Mouse (Mus musculus): ENCODE measurements around the gene Trim16.

Trim16 gene

GRCm38 (mm10) chr11:62820059-62820541 lies at the start of gene Trim16:
Gene Trim16 (plus strand): TSS chr11:62820231.
- DNase-seq = peak; percentile 22

GRCm38 (mm10) chr11:62776510-62776909 lies 43.5 kb upstream of the Trim16 start:
- DNase-seq = peak; percentile 42

GRCm38 (mm10) chr11:62788935-62789616 lies 31.0 kb upstream of the Trim16 start, which contains the start of gene Zfp286:
Gene Zfp286 (minus strand): TSS chr11:62789462.
- peak; percentile 95 for DNase-seq

- DNase-seq = no peak
Measured at GRCm38 (mm10) chr11:62789617-62789936, 30.5 kb upstream of the Trim16 start.

- DNase-seq = no peak
Measured at GRCm38 (mm10) chr11:62804119-62804518, 15.9 kb upstream of the Trim16 start.

DNA sequence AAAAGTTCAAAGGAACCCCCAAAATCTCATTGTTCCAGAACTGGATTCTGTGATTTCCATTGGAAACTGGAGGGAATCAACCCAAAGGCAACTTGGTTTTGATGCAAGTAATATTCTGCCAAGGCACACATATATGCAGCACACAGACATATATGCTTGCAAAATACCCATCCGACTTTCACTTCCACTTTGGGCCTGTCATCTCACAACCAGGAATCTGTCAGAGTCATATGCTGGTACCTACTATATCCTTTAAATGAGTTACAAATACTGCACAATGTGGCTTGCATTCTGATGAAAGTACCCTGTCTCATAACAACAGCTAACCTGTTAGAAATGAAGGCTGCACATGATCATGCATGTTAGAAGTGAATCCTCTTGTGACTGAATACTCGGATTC lies 12.1 kb upstream of the Trim16 start:
- DNase-seq = no peak

GRCm38 (mm10) chr11:62809201-62809600 lies 10.8 kb upstream of the Trim16 start:
- no peak for DNase-seq

DNA sequence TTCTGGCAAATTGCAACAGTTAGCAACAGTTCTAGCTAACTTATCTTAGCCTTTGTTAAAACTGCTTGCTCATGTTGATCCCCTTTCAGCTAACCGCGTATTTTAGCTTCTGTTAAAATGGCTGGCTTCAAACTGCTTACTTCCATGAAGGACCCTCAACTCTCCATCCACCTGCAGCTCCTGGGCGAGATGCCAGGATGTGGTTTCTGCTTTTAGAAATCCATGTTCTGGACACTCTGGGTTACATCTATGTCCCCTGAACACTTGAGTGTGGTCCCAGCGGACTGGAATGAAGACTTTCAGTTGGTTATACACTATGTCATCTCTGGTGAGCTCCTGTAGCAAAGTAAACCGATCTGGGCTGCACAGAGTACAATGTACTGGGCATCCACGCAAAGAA lies 7.8 kb upstream of the Trim16 start:
- no peak for DNase-seq

DNA sequence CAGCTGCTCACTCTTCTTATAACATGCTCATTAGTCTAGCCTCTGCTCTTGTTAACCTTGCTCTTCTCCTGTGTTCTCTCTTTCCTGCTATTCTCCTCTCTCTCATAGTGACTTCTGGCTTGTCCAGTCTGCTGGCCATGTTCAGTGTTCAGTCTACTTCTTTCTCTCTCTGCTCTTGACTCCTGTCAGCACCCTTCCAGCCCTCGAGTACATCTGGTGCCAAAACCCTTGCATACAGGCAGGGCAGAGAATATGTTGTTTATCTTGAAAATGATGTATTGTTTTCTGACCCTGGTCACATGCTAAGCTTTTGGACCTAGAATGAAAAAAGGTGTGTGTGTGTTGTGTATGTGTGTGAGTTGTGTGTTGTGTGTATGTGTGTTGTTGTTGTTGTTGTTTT lies 6.5 kb upstream of the Trim16 start:
- DNase-seq = no peak

GRCm38 (mm10) chr11:62813970-62814624 lies 5.9 kb upstream of the Trim16 start:
- DNase-seq = no peak

GRCm38 (mm10) chr11:62814625-62815024 lies 5.4 kb upstream of the Trim16 start:
- DNase-seq = peak; percentile 5

- DNase-seq = no peak
Measured at GRCm38 (mm10) chr11:62815438-62815837, 4.6 kb upstream of the Trim16 start.

DNA sequence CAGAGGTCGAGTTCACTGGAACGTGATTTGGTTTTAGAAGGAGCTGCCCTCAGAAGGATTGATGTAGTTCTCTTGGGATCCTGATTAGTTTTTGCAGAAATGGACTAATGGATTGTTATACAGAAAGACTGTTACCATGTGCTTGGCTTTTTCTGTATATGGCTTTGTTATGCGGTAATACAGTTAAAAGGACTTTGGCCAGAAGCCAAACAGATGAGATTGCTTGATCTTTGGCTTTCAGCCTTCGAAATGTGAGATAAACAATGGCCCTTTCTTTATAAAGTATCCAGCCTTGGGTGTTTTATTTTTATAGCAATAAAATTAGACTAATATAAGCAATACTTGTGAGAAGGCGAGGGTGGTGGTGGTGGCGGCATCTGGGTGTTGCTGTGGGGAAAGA lies 3.4 kb upstream of the Trim16 start:
- DNase-seq = no peak

DNA sequence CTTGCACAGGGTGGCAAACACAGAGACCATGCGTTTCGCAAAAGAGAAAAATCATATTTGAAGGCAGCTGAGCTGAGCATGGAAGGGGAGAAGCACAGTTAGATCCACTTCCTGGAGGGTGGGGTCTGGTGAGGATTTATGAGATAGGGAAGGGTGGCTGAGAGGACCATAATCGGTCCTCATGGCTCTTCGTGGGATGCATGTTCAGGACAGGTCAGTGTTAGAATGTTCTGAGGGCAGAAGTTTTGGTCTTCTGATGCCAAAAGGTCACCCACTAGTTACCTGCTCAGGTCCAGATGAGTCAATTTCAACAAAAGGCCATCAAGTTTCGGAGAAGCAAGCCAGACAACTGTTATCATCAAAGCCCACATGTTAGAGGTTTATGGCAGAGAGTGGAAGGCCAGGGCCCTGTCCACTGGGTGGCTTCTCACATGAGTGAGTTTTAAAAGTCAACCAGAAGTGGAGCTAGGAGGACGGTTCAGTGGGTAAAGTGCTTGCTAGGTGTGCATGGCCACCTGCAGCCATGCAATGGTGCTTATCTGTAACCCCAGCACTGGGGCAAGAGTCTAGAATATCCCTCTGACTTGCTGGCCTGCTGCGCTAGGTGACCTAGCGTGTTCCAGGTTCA lies 858 bp upstream of the Trim16 start:
- no peak for DNase-seq

GRCm38 (mm10) chr11:62820661-62821437 lies 818 bp downstream of the Trim16 start:
- no peak for DNase-seq

DNA sequence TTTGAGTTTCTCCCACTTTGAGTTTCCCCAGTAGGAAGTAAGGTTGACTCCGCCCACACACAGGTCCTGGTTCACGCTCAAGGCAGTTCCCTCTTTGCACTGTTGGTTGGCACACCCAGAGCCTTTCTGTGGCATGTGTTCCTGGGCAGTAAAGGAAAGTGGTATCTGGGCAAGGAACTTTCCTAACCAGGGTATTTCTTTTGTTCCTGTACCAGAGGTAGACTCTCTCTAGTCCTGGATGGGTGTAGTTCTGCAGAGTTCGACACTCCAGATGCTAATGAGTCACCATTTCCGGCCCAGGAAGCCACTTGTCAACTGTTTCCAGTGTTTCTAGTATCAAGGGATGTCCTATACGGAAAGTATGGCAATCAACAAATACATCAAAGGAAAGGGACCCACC lies 1.9 kb downstream of the Trim16 start:
- DNase-seq = no peak

DNA sequence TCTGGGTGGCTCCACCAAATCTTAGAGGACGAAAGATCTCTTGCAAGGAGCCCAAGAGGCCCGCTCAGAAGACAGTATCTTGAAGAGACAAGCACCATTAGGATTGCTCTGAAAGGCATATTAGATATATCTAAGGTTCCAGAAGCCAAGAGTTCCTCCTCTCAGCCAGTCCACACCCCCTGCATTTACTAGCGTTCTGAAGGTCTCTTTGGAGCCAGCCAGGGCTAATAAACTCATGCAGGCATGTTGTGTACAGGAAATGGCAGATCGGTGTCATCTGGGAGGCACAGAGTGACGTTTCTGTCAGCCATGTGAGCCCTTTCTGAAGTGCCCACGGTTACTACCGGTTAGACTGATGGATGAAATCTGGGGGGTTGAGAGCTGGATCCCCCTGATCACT lies 4.2 kb downstream of the Trim16 start:
- DNase-seq = no peak

DNA sequence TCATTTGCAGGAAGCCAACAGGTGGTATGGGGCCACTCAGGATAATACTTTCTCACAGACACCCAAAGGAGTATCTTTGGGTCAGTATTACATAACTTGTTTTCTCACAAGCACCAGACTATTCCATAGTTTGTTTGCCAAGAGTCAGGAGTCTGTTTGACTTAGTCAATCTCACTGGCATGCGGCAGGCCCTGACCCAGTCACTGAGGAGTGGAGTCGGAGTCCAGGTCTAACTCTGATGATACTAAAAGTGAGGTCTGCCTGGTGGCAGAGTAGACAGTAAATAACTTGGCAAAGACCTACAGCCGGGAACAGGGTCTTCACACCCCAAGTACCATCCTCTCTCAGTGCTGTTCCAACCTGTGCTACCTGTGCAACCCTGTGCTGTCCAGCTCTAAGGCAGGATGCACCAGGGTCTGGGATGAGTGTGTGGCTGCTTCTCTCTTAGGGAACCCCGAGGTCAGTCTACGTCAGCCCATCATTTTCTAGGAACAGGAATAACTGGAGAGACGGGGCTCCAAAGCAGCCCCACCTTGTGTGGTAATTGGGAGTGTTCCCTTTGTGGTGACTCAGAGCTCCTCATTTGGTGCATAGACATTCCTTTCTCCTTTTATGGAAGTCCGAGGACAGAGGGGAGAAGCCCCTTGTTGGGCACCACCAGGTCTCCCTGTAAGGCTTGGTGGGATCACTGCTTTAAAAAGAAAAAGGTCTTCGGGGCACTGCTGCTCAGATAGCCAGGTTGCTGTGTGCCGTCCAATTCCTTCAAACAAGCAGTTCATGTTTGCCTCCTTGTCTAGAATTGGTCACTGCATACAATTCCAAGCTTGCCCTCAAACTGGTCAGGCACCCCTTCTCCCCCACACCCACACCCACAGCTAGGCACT lies 5.4 kb downstream of the Trim16 start:
- DNase-seq = no peak

DNA sequence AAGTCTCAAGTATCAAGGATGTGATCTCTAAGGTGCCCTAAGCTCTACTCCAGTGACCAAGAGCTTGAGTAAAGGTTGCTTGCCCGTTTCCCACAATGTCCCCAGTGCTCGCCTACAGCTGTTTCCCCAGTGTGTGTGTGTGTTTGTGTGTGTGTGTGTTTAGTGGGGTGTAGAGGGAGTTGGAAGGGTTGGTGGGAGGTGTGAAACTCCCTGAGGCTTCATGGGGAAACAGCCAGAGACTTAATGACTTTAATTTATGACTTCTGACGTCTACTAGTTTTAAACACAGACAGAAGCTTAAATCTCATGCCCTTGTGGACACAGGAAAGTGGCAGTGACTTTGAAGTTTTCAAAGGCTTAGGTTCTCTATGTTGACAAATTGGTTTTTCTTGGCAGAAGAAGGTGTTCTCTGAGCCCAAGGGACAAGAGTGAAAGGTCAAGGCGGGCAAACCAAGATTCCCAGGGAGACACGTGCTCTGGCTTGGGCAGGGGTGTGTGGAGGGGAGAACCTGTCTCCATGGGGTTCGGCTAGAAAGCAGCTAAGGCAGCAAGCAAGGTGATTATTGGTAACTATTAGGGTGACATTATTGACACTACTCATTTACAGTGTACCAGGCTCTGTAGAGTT lies 6.2 kb downstream of the Trim16 start:
- DNase-seq = no peak

DNA sequence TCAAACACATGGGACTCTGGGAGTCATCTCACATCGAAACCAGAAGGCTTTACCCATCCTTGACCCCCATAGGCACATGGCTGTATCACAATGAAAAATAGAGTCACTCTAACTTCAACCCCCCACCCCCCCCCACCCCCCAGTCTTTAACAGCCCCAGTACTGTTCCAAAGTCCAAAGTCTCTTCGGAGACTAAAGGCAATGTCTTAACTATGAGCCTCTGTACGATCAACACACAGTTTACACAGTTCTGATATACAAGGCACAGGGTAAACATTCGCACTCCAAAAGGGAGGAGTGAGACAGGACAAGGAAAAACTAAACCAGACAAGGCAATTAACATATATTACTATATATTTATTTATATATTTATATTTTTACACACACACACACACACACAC lies 7.1 kb downstream of the Trim16 start:
- DNase-seq = no peak

DNA sequence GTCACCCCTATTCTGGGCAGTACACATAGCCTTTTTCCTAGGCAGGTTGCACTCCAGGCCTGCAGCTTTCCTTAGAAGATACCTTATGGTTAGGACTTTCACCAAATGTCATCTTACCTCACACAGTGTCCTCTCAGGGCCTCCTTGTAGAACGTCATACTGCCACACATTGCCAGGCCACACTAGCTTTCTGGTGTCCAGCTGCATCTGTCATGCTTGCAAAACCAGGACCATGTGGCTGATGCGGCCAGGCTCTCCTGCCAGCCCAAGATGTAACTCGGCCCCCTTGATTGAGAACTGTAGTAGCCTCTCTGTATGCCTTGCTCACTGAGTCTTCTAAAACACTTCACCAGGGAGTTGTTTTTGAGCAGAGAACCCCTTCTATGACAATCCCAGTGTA lies 7.9 kb downstream of the Trim16 start:
- DNase-seq = no peak

- no peak for DNase-seq
Measured at GRCm38 (mm10) chr11:62830387-62830786, 10.4 kb downstream of the Trim16 start.
